Mouse (Mus musculus): ENCODE measurements at regions not wholly inside any gene's neighbourhood (a gene's known extent, or its start where the extent isn't known, plus 50 kb on each side); places are given as distances from the start of the nearest gene placed in this dataset.

GRCm38 (mm10) chr4:66478601-66479217 is 74.3 kb upstream of the Astn2 start:
- DNase-seq = no peak

Data from layer of hippocampus, postnatal 36 days (tissue).